Mouse (Mus musculus): ENCODE results near the gene Ccer1. TPM values are rescaled to one million over a fixed set of nuclear protein-coding genes. Genes with fewer than 3 reads are reported as not detected.
"Not testable (repeated sequence)": the region's sequence is repeated elsewhere in the genome, so short reads cannot be mapped to it uniquely, and the experiment has no call there.

Ccer1 gene
- polyA plus RNA-seq, 1 experiment from 2014 or later: not detected

DNA sequence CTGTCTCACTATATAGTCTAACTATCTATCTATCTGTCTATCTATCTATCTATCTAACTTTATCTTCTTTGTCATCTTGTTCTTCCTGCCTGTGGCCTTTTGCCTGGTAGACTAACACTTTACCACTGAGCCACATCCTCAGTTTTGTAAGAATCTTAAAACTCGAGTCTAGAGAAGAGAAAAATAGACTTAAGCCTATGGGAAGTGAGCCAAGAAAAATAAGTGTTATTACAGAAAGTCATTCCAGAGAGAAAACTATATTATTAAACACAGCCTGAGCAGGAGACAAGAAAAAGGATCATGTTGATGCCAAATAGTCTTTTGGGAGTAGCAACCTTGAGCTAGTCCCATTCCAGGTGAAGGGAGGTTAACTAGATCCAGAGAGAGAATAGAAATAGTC lies 33.1 kb downstream of the Ccer1 start:
- H3K9me3 ChIP-seq (ENCODE audit: low read length): no peaks in the 10 kb centered on the region
- H3K4me1 ChIP-seq (ENCODE audit: insufficient read depth, low read length): no peaks in the 10 kb centered on the region
- no peak overlapping the region for H3K9ac ChIP-seq (replicated peaks; ENCODE audit: low read length)
- H3K36me3 ChIP-seq (ENCODE audit: insufficient read depth, low read length): no peaks in the 10 kb centered on the region
- H3K27me3 ChIP-seq (ENCODE audit: insufficient read depth, low read length): no peaks in the 10 kb centered on the region
- WGBS: 26% methylated on average over 1 of the region's 1 CpGs
- ATAC-seq (ENCODE audit: low FRiP score, low TSS enrichment): no peak
- H3K4me2 ChIP-seq (replicated peaks; ENCODE audit: low read depth, low read length): no peak overlapping the region
- H3K27ac ChIP-seq (ENCODE audit: low read length): no peak overlapping the region
- no peak overlapping the region for H3K4me3 ChIP-seq (ENCODE audit: low read length)

DNA sequence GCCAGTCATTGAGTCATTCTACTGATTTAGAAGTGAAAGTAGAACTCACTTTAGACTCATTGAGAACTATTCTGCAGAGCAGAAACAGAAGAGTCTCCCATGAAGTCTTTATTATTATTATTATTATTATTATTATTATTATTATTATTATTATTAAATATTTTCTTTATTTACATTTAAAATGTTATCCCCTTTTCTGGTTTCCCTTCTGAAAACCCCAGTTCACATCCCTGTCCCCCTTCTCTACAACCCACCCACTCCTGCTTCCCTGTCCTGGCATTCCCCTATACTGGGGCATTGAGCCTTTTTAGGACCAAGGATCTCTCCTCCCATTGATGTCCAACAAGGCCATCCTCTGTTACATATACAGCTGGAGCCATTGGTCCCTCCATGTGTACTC lies 33.8 kb downstream of the Ccer1 start, which contains the start of gene C030005K15Rik:
Gene C030005K15Rik, minus strand, starts transcription at position 101 of the 400 bp plus-strand sequence.
- H3K4me3 ChIP-seq (ENCODE audit: low read length); H3K36me3 ChIP-seq (ENCODE audit: insufficient read depth, low read length); H3K9ac ChIP-seq (replicated peaks; ENCODE audit: low read length); H3K27me3 ChIP-seq (ENCODE audit: insufficient read depth, low read length); H3K4me2 ChIP-seq (replicated peaks; ENCODE audit: low read depth, low read length); H3K4me1 ChIP-seq (ENCODE audit: insufficient read depth, low read length); H3K9me3 ChIP-seq (ENCODE audit: low read length); H3K27ac ChIP-seq (ENCODE audit: low read length); ATAC-seq (ENCODE audit: low FRiP score, low TSS enrichment): not testable (repeated sequence)

Other genes starting within 250 kb of the Ccer1 start
- gene Dcn, start 213.4 kb upstream of the Ccer1 start, polyA plus RNA-seq (2015; fragmentation: Nextera tagmentation; extraction: Ambion mirVana): 236 and 276 TPM in 2 replicates
- gene Lum, start 127.9 kb upstream of the Ccer1 start, polyA plus RNA-seq (2015; fragmentation: Nextera tagmentation; extraction: Ambion mirVana): 68.5 and 76.3 TPM in 2 replicates
- 0.32 and 0.35 TPM in 2 replicates for gene Kera, start 86.2 kb upstream of the Ccer1 start, polyA plus RNA-seq (2015; fragmentation: Nextera tagmentation; extraction: Ambion mirVana)
- gene Epyc, start 49.0 kb upstream of the Ccer1 start, polyA plus RNA-seq (2015; fragmentation: Nextera tagmentation; extraction: Ambion mirVana): 0.36 and 0.39 TPM in 2 replicates
- gene C030005K15Rik, start 33.7 kb downstream of the Ccer1 start, polyA plus RNA-seq (2015; fragmentation: Nextera tagmentation; extraction: Ambion mirVana): not detected in 2 replicates

All from kidney, embryonic 16.5 days (tissue).